Mouse (Mus musculus) neutrophil, adult 65 days (primary cell): ENCODE data around the gene Stk17b. TPM values are rescaled to one million over a fixed set of nuclear protein-coding genes. Genes with fewer than 3 reads are reported as not detected.

Source experiments
- total RNA-seq: library from RNA; stranded (reverse); gene quantifications from 2 replicates; pipeline ENCODE4 v1.2.4, GENCODE M21; 2023

Gene Stk17b
- 554 and 696 TPM in 2 replicates for total RNA-seq

GRCm38 (mm10) chr1:53784721-53785418, at the start of gene Stk17b:
Gene Stk17b, minus strand, starts transcription at chr1:53785224.

GRCm38 (mm10) chr1:53706431-53707361, 78.3 kb downstream of the Stk17b start, which contains the start of gene Dnah7a:
Gene Dnah7a, minus strand, starts transcription at chr1:53706784.

Other genes starting within 250 kb of the Stk17b start
- 0.23 and 0.76 TPM in 2 replicates for gene Dnah7a, start 78.4 kb downstream of the Stk17b start, total RNA-seq